Mouse (Mus musculus): ENCODE measurements around the gene Tmprss11d. TPM values are rescaled to one million over a fixed set of nuclear protein-coding genes. Genes with fewer than 3 reads are reported as not detected.
"Not testable (repeated sequence)": the region's sequence is repeated elsewhere in the genome, so short reads cannot be mapped to it uniquely, and the experiment has no call there.

Gene Tmprss11d
- polyA plus RNA-seq (2016; fragmentation: Nextera tagmentation; extraction: Ambion mirVana): 0.11 TPM in 1 of 2 replicates, not detected in the other

GRCm38 (mm10) chr5:86373320-86373719, at the start of gene Tmprss11d:
Tmprss11d (minus strand) TSS chr5:86373420.
- no peaks in the 10 kb centered on the region for H3K9me3 ChIP-seq
- no peaks in the 10 kb centered on the region for H3K36me3 ChIP-seq (replicated peaks)
- no peak within 1 kb of the TSS for H3K27ac ChIP-seq
- no peak within 1 kb of the TSS for H3K4me3 ChIP-seq
- no peaks in the 10 kb centered on the region for H3K27me3 ChIP-seq (ENCODE audit: poor library complexity, severe bottlenecking)
- H3K4me1 ChIP-seq: no peaks in the 10 kb centered on the region
- no peak for DNase-seq (ENCODE audit: extremely low spot score, low spot score)
- WGBS: 77% methylated on average over 3 of the region's 3 CpGs

- no peak overlapping the region for H3K27ac ChIP-seq
- no peaks in the 10 kb centered on the region for H3K9me3 ChIP-seq
- no peak overlapping the region for H3K4me3 ChIP-seq
- 41% methylated on average over 3 of the region's 3 CpGs for WGBS
- DNase-seq (ENCODE audit: extremely low spot score, low spot score): no peak
- H3K27me3 ChIP-seq (ENCODE audit: poor library complexity, severe bottlenecking): no peaks in the 10 kb centered on the region
- H3K4me1 ChIP-seq: peaks cover 21% of the 10 kb centered on the region
- H3K36me3 ChIP-seq (replicated peaks): no peaks in the 10 kb centered on the region
Measured at GRCm38 (mm10) chr5:86421323-86422028, 48.3 kb upstream of the Tmprss11d start.

- WGBS: 27% methylated on average over 4 of the region's 4 CpGs
- H3K27me3 ChIP-seq (ENCODE audit: poor library complexity, severe bottlenecking): no peaks in the 10 kb centered on the region
- no peak for DNase-seq (ENCODE audit: extremely low spot score, low spot score)
- no peak overlapping the region for H3K27ac ChIP-seq
- no peak overlapping the region for H3K4me3 ChIP-seq
- H3K36me3 ChIP-seq (replicated peaks): no peaks in the 10 kb centered on the region
- no peaks in the 10 kb centered on the region for H3K9me3 ChIP-seq
- peaks cover 21% of the 10 kb centered on the region for H3K4me1 ChIP-seq
Measured at GRCm38 (mm10) chr5:86419494-86419893, 46.3 kb upstream of the Tmprss11d start.

DNA sequence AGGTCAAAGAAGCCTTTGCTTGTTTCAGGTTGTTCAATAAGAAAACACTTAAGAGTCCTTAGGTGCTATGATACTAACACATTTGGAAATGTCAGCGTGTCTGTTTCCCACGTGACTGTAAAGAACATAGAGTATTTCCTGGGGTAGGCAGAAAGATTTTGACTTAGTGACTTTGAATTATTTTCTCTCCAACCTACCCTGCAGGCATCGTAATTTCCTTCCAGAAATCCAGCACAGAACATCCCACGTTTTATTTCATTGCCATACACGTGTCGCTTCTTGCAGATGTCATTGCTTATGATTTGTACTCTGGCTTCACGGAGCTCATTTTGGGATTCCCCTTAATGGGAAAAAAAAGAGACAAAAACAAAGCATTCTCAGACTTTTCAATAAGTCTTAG, 41.1 kb upstream of the Tmprss11d start:
- H3K4me1 ChIP-seq: no peaks in the 10 kb centered on the region
- H3K4me3 ChIP-seq: no peak overlapping the region
- H3K27ac ChIP-seq: no peak overlapping the region
- no peaks in the 10 kb centered on the region for H3K27me3 ChIP-seq (ENCODE audit: poor library complexity, severe bottlenecking)
- H3K36me3 ChIP-seq (replicated peaks): no peaks in the 10 kb centered on the region
- WGBS: 89% methylated on average over 7 of the region's 7 CpGs
- no peak for DNase-seq (ENCODE audit: extremely low spot score, low spot score)
- no peaks in the 10 kb centered on the region for H3K9me3 ChIP-seq

DNA sequence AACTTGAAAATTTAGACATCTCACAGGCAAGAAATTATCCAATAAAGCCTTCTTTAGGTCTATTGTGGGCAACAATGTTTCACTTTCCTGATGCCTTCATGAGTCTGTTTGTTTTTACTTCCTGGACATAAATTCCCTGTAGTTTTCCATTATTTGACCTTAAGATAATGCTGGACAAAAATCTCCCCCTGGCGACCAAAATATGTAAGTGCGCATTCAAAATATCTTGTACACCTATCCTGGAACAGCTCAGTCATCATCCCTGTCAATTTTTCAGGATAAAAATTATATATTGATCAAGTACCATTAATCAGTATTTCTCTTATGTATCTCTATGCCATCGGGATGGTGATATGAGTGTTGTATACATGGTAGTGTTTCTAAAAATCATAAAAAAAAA, 37.6 kb upstream of the Tmprss11d start:
- Histone ChIP-seq H3K36me3 (replicated peaks) (no peaks in the 10 kb centered on the region), H3K27ac (no peak overlapping the region), H3K27me3 (ENCODE audit: poor library complexity, severe bottlenecking) (no peaks in the 10 kb centered on the region), H3K9me3 (no peaks in the 10 kb centered on the region), H3K4me1 (no peaks in the 10 kb centered on the region), H3K4me3 (no peak overlapping the region)
- 26% methylated on average over 3 of the region's 3 CpGs for WGBS
- no peak for DNase-seq (ENCODE audit: extremely low spot score, low spot score)

- no peaks in the 10 kb centered on the region for H3K27me3 ChIP-seq (ENCODE audit: poor library complexity, severe bottlenecking)
- DNase-seq (ENCODE audit: extremely low spot score, low spot score): no peak
- no peak overlapping the region for H3K27ac ChIP-seq
- H3K4me1 ChIP-seq: no peaks in the 10 kb centered on the region
- no peaks in the 10 kb centered on the region for H3K9me3 ChIP-seq
- H3K36me3 ChIP-seq (replicated peaks): no peaks in the 10 kb centered on the region
- no peak overlapping the region for H3K4me3 ChIP-seq
- WGBS: 81% methylated on average over 2 of the region's 2 CpGs
Measured at GRCm38 (mm10) chr5:86407941-86408340, 34.7 kb upstream of the Tmprss11d start.

DNA sequence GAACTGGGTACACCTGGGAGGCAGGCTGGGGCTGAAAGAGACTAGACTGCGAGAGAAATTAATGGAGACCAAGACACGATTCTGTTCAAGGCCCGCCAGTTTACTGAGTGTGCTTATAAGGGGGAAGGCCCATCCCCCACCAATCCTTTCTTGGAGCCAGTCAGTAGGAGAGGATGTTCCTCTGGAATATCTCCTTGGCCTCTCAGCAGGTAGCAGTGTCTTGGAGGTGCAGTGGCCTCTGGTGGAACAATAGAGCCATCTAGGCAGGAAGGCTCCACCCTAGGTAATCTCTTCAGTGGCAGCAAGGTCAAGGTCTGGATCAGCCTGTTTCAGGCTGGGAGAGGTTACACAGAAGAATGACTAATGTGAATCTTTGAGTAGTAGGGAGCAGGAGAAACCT, 34.0 kb upstream of the Tmprss11d start:
- H3K27ac ChIP-seq: no peak overlapping the region
- no peaks in the 10 kb centered on the region for H3K36me3 ChIP-seq (replicated peaks)
- H3K27me3 ChIP-seq (ENCODE audit: poor library complexity, severe bottlenecking): no peaks in the 10 kb centered on the region
- WGBS: 83% methylated on average over 3 of the region's 3 CpGs
- no peaks in the 10 kb centered on the region for H3K4me1 ChIP-seq
- no peak overlapping the region for H3K4me3 ChIP-seq
- no peak for DNase-seq (ENCODE audit: extremely low spot score, low spot score)
- H3K9me3 ChIP-seq: no peaks in the 10 kb centered on the region

GRCm38 (mm10) chr5:86359412-86359985, 13.7 kb downstream of the Tmprss11d start:
- no peaks in the 10 kb centered on the region for H3K27me3 ChIP-seq (ENCODE audit: poor library complexity, severe bottlenecking)
- no peaks in the 10 kb centered on the region for H3K9me3 ChIP-seq
- 64% methylated on average over 4 of the region's 4 CpGs for WGBS
- H3K4me1 ChIP-seq: no peaks in the 10 kb centered on the region
- no peak overlapping the region for H3K4me3 ChIP-seq
- H3K36me3 ChIP-seq (replicated peaks): no peaks in the 10 kb centered on the region
- H3K27ac ChIP-seq: no peak overlapping the region
- DNase-seq (ENCODE audit: extremely low spot score, low spot score): no peak

- Histone ChIP-seq H3K27ac (no peak overlapping the region), H3K36me3 (replicated peaks) (no peaks in the 10 kb centered on the region), H3K9me3 (no peaks in the 10 kb centered on the region), H3K27me3 (ENCODE audit: poor library complexity, severe bottlenecking) (no peaks in the 10 kb centered on the region), H3K4me1 (no peaks in the 10 kb centered on the region), H3K4me3 (no peak overlapping the region)
- no peak for DNase-seq (ENCODE audit: extremely low spot score, low spot score)
- 27% methylated on average over 7 of the region's 7 CpGs for WGBS
Measured at GRCm38 (mm10) chr5:86352966-86353365, 20.3 kb downstream of the Tmprss11d start.

DNA sequence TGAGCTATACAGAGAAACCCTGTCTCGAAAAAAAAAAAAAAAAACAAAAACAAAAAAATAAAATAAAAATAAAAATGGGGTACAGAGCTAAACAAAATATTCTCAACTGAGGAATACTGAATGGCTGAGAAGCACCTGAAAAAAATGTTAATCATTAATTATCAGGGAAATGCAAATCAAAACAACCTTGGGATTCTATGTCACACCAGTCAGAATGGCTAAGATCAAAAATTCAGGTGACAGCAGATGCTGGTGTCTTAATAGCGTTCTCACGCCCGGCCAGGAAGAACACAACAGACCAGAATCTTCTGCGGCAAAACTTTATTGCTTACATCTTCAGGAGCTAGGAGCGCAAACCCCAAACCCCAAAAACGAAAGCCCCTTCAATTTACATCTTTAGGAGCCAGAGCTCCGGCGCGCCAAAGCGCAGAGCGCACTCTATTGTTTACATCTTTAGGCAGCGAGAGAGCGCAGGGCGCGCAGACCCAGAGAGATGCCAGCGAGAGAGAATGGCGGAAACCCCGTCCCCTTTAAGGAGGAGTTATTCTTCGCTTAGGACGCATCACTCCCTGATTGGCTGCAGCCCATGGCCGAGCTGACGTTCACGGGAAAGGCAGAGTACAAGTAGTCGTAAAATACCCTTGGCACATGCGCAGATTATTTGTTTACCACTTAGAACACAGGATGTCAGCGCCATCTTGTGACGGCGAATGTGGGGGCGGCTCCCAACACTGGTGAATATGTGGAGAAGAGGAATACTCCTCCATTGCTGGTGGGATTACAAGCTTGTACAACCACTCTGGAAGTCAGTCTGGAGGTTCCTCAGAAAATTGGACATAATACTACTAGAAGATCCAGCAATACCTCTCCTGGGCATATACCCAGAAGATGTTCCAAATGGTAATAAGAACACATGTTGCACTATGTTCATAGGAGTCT, 54.9 kb downstream of the Tmprss11d start:
- WGBS: 50% methylated on average over 30 of the region's 30 CpGs
- not testable (repeated sequence) for H3K27me3 ChIP-seq (ENCODE audit: poor library complexity, severe bottlenecking)

DNA sequence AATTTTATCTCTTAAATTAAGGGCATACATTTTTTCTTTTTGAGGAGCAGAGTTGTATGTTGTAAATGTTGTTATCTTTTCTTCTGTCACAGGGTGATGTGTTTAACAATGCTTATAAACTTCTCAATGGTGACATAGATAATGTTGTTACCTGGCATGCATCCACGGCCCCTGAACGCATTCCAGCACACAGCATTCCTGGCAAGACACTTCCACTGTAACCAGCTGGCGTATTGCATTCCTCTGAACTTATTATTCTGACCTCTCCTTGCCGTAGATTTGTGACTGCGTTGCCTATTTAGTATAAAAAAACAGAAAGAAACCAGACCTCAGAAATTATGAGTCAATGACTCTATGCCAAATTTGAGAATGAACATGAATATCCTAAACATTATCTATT, 67.1 kb downstream of the Tmprss11d start:
- Histone ChIP-seq H3K4me1 (no peaks in the 10 kb centered on the region), H3K27ac (no peak overlapping the region), H3K36me3 (replicated peaks) (no peaks in the 10 kb centered on the region), H3K9me3 (no peaks in the 10 kb centered on the region), H3K27me3 (ENCODE audit: poor library complexity, severe bottlenecking) (no peaks in the 10 kb centered on the region), H3K4me3 (no peak overlapping the region)
- WGBS: 89% methylated on average over 5 of the region's 5 CpGs
- no peak for DNase-seq (ENCODE audit: extremely low spot score, low spot score)

More for the DNA sequence above, 54.9 kb downstream of the Tmprss11d start:
- H3K9me3 ChIP-seq; H3K4me1 ChIP-seq; DNase-seq (ENCODE audit: extremely low spot score, low spot score); H3K36me3 ChIP-seq (replicated peaks): not testable (repeated sequence)
- Histone ChIP-seq H3K4me3 (peak overlapping the region; percentile 50), H3K27ac (peak overlapping the region; percentile 67; the same call in 1 of the 2 replicates)

DNA sequence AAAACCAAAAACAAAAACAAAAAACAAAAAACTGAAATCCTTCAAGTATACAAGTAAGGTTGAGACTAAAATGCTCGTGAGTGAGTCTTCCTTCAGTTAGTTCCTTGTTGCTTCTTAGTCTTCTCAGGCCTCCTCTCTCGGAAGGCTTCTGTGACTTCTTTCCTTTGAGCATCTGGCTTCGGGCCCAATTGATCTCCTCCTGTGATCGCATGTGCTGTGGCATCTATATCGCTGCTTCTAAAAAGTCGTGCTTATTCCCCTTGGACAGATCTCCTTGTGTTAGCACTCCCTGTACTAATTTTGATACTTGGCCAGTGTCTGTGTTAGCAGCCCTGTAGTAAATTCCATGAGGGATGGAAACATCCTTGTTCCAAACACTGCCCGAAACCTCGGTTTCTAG, 69.3 kb downstream of the Tmprss11d start:
- H3K4me1 ChIP-seq: no peaks in the 10 kb centered on the region
- no peak overlapping the region for H3K4me3 ChIP-seq
- H3K27me3 ChIP-seq (ENCODE audit: poor library complexity, severe bottlenecking): no peaks in the 10 kb centered on the region
- 89% methylated on average over 8 of the region's 8 CpGs for WGBS
- no peaks in the 10 kb centered on the region for H3K9me3 ChIP-seq
- H3K27ac ChIP-seq: no peak overlapping the region
- no peak for DNase-seq (ENCODE audit: extremely low spot score, low spot score)
- H3K36me3 ChIP-seq (replicated peaks): no peaks in the 10 kb centered on the region

GRCm38 (mm10) chr5:86289208-86289607, 84.0 kb downstream of the Tmprss11d start, which contains the start of gene Tmprss11c:
Tmprss11c (minus strand) TSS chr5:86289308.
- WGBS: 83% methylated on average over 4 of the region's 4 CpGs
- Histone ChIP-seq H3K9me3 (no peaks in the 10 kb centered on the region), H3K27me3 (ENCODE audit: poor library complexity, severe bottlenecking) (no peaks in the 10 kb centered on the region), H3K4me3 (no peak within 1 kb of the TSS), H3K27ac (no peak within 1 kb of the TSS), H3K36me3 (replicated peaks) (no peaks in the 10 kb centered on the region), H3K4me1 (no peaks in the 10 kb centered on the region)
- DNase-seq (ENCODE audit: extremely low spot score, low spot score): no peak

All from forebrain, embryonic 10.5 days (tissue).